Mouse (Mus musculus): Measurements from ENCODE around the gene Hcn2. TPM values are rescaled to one million over a fixed set of nuclear protein-coding genes. Genes with fewer than 3 reads are reported as not detected.

Hcn2 gene
- polyA plus RNA-seq, 1 experiment from 2014 or later = 0.04 TPM

GRCm38 (mm10) chr10:79781956-79782355, 65.5 kb downstream of the Hcn2 start:
- Histone ChIP-seq H3K36me3 (replicated peaks; ENCODE audit: insufficient read depth, low read length) (no peaks in the 10 kb centered on the region), H3K4me3 (ENCODE audit: low read depth, low read length) (no peak overlapping the region), H3K9me3 (ENCODE audit: low read length) (no peaks in the 10 kb centered on the region), H3K4me2 (ENCODE audit: low read depth, low read length) (peak overlapping the region; percentile 18; the same call in 1 of the 2 replicates), H3K4me1 (ENCODE audit: insufficient read depth) (peaks cover 26% of the 10 kb centered on the region), H3K27me3 (ENCODE audit: insufficient read depth, low read length) (peaks cover 41% of the 10 kb centered on the region), H3K27ac (ENCODE audit: low read depth) (no peak overlapping the region), H3K9ac (replicated peaks) (no peak overlapping the region)
- TF ChIP-seq CTCF (IDR thresholded peaks at IDR 0.05; ENCODE audit: low read depth) (peak; percentile 12; the same call in 1 of the 2 replicates), EP300 (IDR thresholded peaks at IDR 0.05; ENCODE audit: low read depth) (no peak)
- DNase-seq = no peak
- WGBS (ENCODE audit: insufficient replicate concordance) = 63% methylated on average over 5 of the region's 5 CpGs
- no peak for ATAC-seq

GRCm38 (mm10) chr10:79783050-79783449, 66.6 kb downstream of the Hcn2 start:
- Histone ChIP-seq H3K4me1 (ENCODE audit: insufficient read depth) (peaks cover 19% of the 10 kb centered on the region), H3K9me3 (ENCODE audit: low read length) (no peaks in the 10 kb centered on the region), H3K9ac (replicated peaks) (no peak overlapping the region), H3K4me2 (ENCODE audit: low read depth, low read length) (no peak overlapping the region), H3K27me3 (ENCODE audit: insufficient read depth, low read length) (peaks cover 31% of the 10 kb centered on the region), H3K36me3 (replicated peaks; ENCODE audit: insufficient read depth, low read length) (no peaks in the 10 kb centered on the region), H3K27ac (ENCODE audit: low read depth) (no peak overlapping the region), H3K4me3 (ENCODE audit: low read depth, low read length) (no peak overlapping the region)
- WGBS (ENCODE audit: insufficient replicate concordance) = 62% methylated on average over 7 of the region's 7 CpGs
- ATAC-seq (no peak), DNase-seq (no peak)
- peak; percentile 47 for TF ChIP-seq CTCF (IDR thresholded peaks at IDR 0.05; ENCODE audit: low read depth)
- TF ChIP-seq EP300 (IDR thresholded peaks at IDR 0.05; ENCODE audit: low read depth) = no peak

- Histone ChIP-seq H3K4me1 (ENCODE audit: insufficient read depth) (peaks cover 19% of the 10 kb centered on the region), H3K4me3 (ENCODE audit: low read depth, low read length) (no peak overlapping the region), H3K27me3 (ENCODE audit: insufficient read depth, low read length) (peaks cover 20% of the 10 kb centered on the region; the same call in 1 of the 2 replicates), H3K4me2 (ENCODE audit: low read depth, low read length) (no peak overlapping the region), H3K36me3 (replicated peaks; ENCODE audit: insufficient read depth, low read length) (no peaks in the 10 kb centered on the region), H3K9me3 (ENCODE audit: low read length) (no peaks in the 10 kb centered on the region), H3K9ac (replicated peaks) (no peak overlapping the region), H3K27ac (ENCODE audit: low read depth) (no peak overlapping the region)
- DNase-seq (peak; percentile 68), ATAC-seq (no peak)
- TF ChIP-seq EP300 (IDR thresholded peaks at IDR 0.05; ENCODE audit: low read depth) (no peak), CTCF (IDR thresholded peaks at IDR 0.05; ENCODE audit: low read depth) (peak; percentile 67)
- 50% methylated on average over 27 of the region's 27 CpGs for WGBS (ENCODE audit: insufficient replicate concordance)
Measured at GRCm38 (mm10) chr10:79783920-79784800, 67.7 kb downstream of the Hcn2 start.

Other genes with a start within 250 kb of the Hcn2 start
- gene Vmn2r83, start 247.9 kb upstream of the Hcn2 start, polyA plus RNA-seq (2015; fragmentation: Nextera tagmentation; extraction: Ambion mirVana) = not detected in 2 replicates
- 32.7 and 38.8 TPM in 2 replicates for gene Plpp2, start 182.8 kb upstream of the Hcn2 start, polyA plus RNA-seq (2015; fragmentation: Nextera tagmentation; extraction: Ambion mirVana)
- 8.6 and 9.0 TPM in 2 replicates for gene Mier2, start 161.4 kb upstream of the Hcn2 start, polyA plus RNA-seq (2015; fragmentation: Nextera tagmentation; extraction: Ambion mirVana)
- not detected in 2 replicates for gene Theg, start 129.3 kb upstream of the Hcn2 start, polyA plus RNA-seq (2015; fragmentation: Nextera tagmentation; extraction: Ambion mirVana)
- gene C2cd4c, start 102.6 kb upstream of the Hcn2 start, polyA plus RNA-seq (2015; fragmentation: Nextera tagmentation; extraction: Ambion mirVana) = not detected in 2 replicates
- 0.05 and 0.07 TPM in 2 replicates for gene Shc2, start 78.7 kb upstream of the Hcn2 start, polyA plus RNA-seq (2015; fragmentation: Nextera tagmentation; extraction: Ambion mirVana)
- gene Odf3l2, start 70.9 kb upstream of the Hcn2 start, polyA plus RNA-seq (2015; fragmentation: Nextera tagmentation; extraction: Ambion mirVana) = not detected in 2 replicates
- gene Madcam1, start 52.1 kb upstream of the Hcn2 start, polyA plus RNA-seq (2015; fragmentation: Nextera tagmentation; extraction: Ambion mirVana) = 0.12 and 0.19 TPM in 2 replicates
- gene Tpgs1, start 47.3 kb upstream of the Hcn2 start, polyA plus RNA-seq (2015; fragmentation: Nextera tagmentation; extraction: Ambion mirVana) = 24.9 and 25.8 TPM in 2 replicates
- 77.6 and 80.1 TPM in 2 replicates for gene Cdc34, start 34.4 kb upstream of the Hcn2 start, polyA plus RNA-seq (2015; fragmentation: Nextera tagmentation; extraction: Ambion mirVana)
- 0.09 and 0.13 TPM in 2 replicates for gene Gzmm, start 27.6 kb upstream of the Hcn2 start, polyA plus RNA-seq (2015; fragmentation: Nextera tagmentation; extraction: Ambion mirVana)
- 979 and 1,075 TPM in 2 replicates for gene Bsg, start 12.1 kb upstream of the Hcn2 start, polyA plus RNA-seq (2015; fragmentation: Nextera tagmentation; extraction: Ambion mirVana)
- gene Polrmt, start 29.9 kb downstream of the Hcn2 start, polyA plus RNA-seq (2015; fragmentation: Nextera tagmentation; extraction: Ambion mirVana) = 9.9 and 12.6 TPM in 2 replicates
- gene Fgf22, start 38.4 kb downstream of the Hcn2 start, polyA plus RNA-seq (2015; fragmentation: Nextera tagmentation; extraction: Ambion mirVana) = not detected in 2 replicates
- 28.2 and 34.1 TPM in 2 replicates for gene Rnf126, start 50.3 kb downstream of the Hcn2 start, polyA plus RNA-seq (2015; fragmentation: Nextera tagmentation; extraction: Ambion mirVana)
- gene Fstl3, start 60.6 kb downstream of the Hcn2 start, polyA plus RNA-seq (2015; fragmentation: Nextera tagmentation; extraction: Ambion mirVana) = 0.36 and 0.63 TPM in 2 replicates
- 5.0 and 7.2 TPM in 2 replicates for gene Prss57, start 74.3 kb downstream of the Hcn2 start, polyA plus RNA-seq (2015; fragmentation: Nextera tagmentation; extraction: Ambion mirVana)
- gene Palm, start 76.9 kb downstream of the Hcn2 start, polyA plus RNA-seq (2015; fragmentation: Nextera tagmentation; extraction: Ambion mirVana) = 7.9 and 9.2 TPM in 2 replicates
- gene Misp, start 104.4 kb downstream of the Hcn2 start, polyA plus RNA-seq (2015; fragmentation: Nextera tagmentation; extraction: Ambion mirVana) = 1.00 and 1.3 TPM in 2 replicates
- gene Ptbp1, start 137.8 kb downstream of the Hcn2 start, polyA plus RNA-seq (2015; fragmentation: Nextera tagmentation; extraction: Ambion mirVana) = 55.4 and 59.1 TPM in 2 replicates
- gene Prtn3, start 157.8 kb downstream of the Hcn2 start, polyA plus RNA-seq (2015; fragmentation: Nextera tagmentation; extraction: Ambion mirVana) = 123 and 127 TPM in 2 replicates
- 2.9 and 4.9 TPM in 2 replicates for gene Plppr3, start 158.0 kb downstream of the Hcn2 start, polyA plus RNA-seq (2015; fragmentation: Nextera tagmentation; extraction: Ambion mirVana)
- gene Elane, start 169.6 kb downstream of the Hcn2 start, polyA plus RNA-seq (2015; fragmentation: Nextera tagmentation; extraction: Ambion mirVana) = 180 and 207 TPM in 2 replicates
- not detected in 2 replicates for gene Cfd, start 174.2 kb downstream of the Hcn2 start, polyA plus RNA-seq (2015; fragmentation: Nextera tagmentation; extraction: Ambion mirVana)
- gene Med16, start 192.3 kb downstream of the Hcn2 start, polyA plus RNA-seq (2015; fragmentation: Nextera tagmentation; extraction: Ambion mirVana) = 13.5 and 14.3 TPM in 2 replicates
- 4.6 TPM in 1 of 2 replicates, not detected in the other for gene Gm26602, start 194.2 kb downstream of the Hcn2 start, polyA plus RNA-seq (2015; fragmentation: Nextera tagmentation; extraction: Ambion mirVana)
- 0.18 and 0.34 TPM in 2 replicates for gene Kiss1r, start 200.3 kb downstream of the Hcn2 start, polyA plus RNA-seq (2015; fragmentation: Nextera tagmentation; extraction: Ambion mirVana)
- gene R3hdm4, start 204.6 kb downstream of the Hcn2 start, polyA plus RNA-seq (2015; fragmentation: Nextera tagmentation; extraction: Ambion mirVana) = 47.3 and 51.7 TPM in 2 replicates
- 4.5 and 5.5 TPM in 2 replicates for gene Arid3a, start 210.4 kb downstream of the Hcn2 start, polyA plus RNA-seq (2015; fragmentation: Nextera tagmentation; extraction: Ambion mirVana)
- 40.7 and 41.2 TPM in 2 replicates for gene Wdr18, start 243.5 kb downstream of the Hcn2 start, polyA plus RNA-seq (2015; fragmentation: Nextera tagmentation; extraction: Ambion mirVana)

Measured in liver, postnatal 0 days (tissue).